Mouse (Mus musculus) right cerebral cortex, adult 18-20 months (tissue): ENCODE data around the gene Prdx1.
"Not testable (repeated sequence)": the region's sequence is repeated elsewhere in the genome, so short reads cannot be mapped to it uniquely, and the experiment has no call there.

Experiments used
- DNase-seq: peaks from one replicate; pipeline ENCODE4 v3.0.0; 2022; ENCODE audit warnings: mixed read lengths

The Prdx1 gene

GRCm38 (mm10) chr4:116680521-116680920, 4.8 kb upstream of the Prdx1 start:
- DNase-seq, result not testable (repeated sequence)

GRCm38 (mm10) chr4:116683957-116684356, 1.4 kb upstream of the Prdx1 start:
- DNase-seq, result no peak

- no peak for DNase-seq
Measured at GRCm38 (mm10) chr4:116684665-116685064, 679 bp upstream of the Prdx1 start.

GRCm38 (mm10) chr4:116687041-116687440, 1.7 kb downstream of the Prdx1 start:
- no peak for DNase-seq

- DNase-seq, result no peak
Measured at GRCm38 (mm10) chr4:116689309-116689876, 4.0 kb downstream of the Prdx1 start.

- DNase-seq, result no peak
Measured at GRCm38 (mm10) chr4:116692146-116692545, 6.8 kb downstream of the Prdx1 start.

GRCm38 (mm10) chr4:116693785-116694184, 8.4 kb downstream of the Prdx1 start:
- no peak for DNase-seq

GRCm38 (mm10) chr4:116698693-116699342, 13.5 kb downstream of the Prdx1 start:
- no peak for DNase-seq

- DNase-seq, result no peak
Measured at GRCm38 (mm10) chr4:116700964-116701363, 15.6 kb downstream of the Prdx1 start.

GRCm38 (mm10) chr4:116703804-116704203, 18.5 kb downstream of the Prdx1 start:
- peak; percentile 34 for DNase-seq

- DNase-seq, result peak; percentile 19
Measured at GRCm38 (mm10) chr4:116707666-116708065, 22.3 kb downstream of the Prdx1 start.

GRCm38 (mm10) chr4:116708201-116708764, 22.9 kb downstream of the Prdx1 start, which contains the start of the genes Mmachc and Ccdc163:
TSS of gene Mmachc (minus strand) at chr4:116708406.
TSS of gene Ccdc163 (plus strand) at chr4:116708509.
- peak; percentile 98 for DNase-seq

GRCm38 (mm10) chr4:116708791-116709390, 23.5 kb downstream of the Prdx1 start:
- no peak for DNase-seq

- DNase-seq, result no peak
Measured at GRCm38 (mm10) chr4:116710154-116710553, 24.8 kb downstream of the Prdx1 start.

GRCm38 (mm10) chr4:116712536-116712935, 27.2 kb downstream of the Prdx1 start:
- no peak for DNase-seq

GRCm38 (mm10) chr4:116719396-116719795, 34.1 kb downstream of the Prdx1 start:
- peak; percentile 78 for DNase-seq

- peak; percentile 96 for DNase-seq
Measured at GRCm38 (mm10) chr4:116720343-116721097, 35.2 kb downstream of the Prdx1 start, which contains the start of gene Tesk2. TSS of gene Tesk2 (plus strand) at chr4:116720948.

GRCm38 (mm10) chr4:116721098-116721628, 35.8 kb downstream of the Prdx1 start:
- DNase-seq, result no peak

GRCm38 (mm10) chr4:116722230-116722629, 36.9 kb downstream of the Prdx1 start:
- no peak for DNase-seq

- no peak for DNase-seq
Measured at GRCm38 (mm10) chr4:116725444-116725843, 40.1 kb downstream of the Prdx1 start.

GRCm38 (mm10) chr4:116727401-116727800, 42.1 kb downstream of the Prdx1 start:
- DNase-seq, result no peak

GRCm38 (mm10) chr4:116729532-116729931, 44.2 kb downstream of the Prdx1 start:
- DNase-seq, result no peak

GRCm38 (mm10) chr4:116731077-116731476, 45.7 kb downstream of the Prdx1 start:
- DNase-seq, result no peak
